ENCODE assay signal across 18 mouse cellular contexts in genomic region chr7:100991972-100992371, GRCm38 (mm10). TPM values are rescaled to one million over a fixed set of nuclear protein-coding genes. Genes with fewer than 3 reads are reported as not detected.
A peak's percentile ranks its signal among the peaks of the same experiment; 100 is the strongest.
DNase-seq lines count a peak whose midpoint lies in the region; ATAC-seq and TF ChIP-seq lines count a peak whose summit lies in the region.
"Had no signal": no experiment of that assay in that cellular context is flagged by ENCODE, and none has a peak within 500 bp of the region (broad histone marks: within the 10 kb centered on the region; RNA-seq: fewer than 3 reads in every experiment).

No protein-coding gene starts in this region.

- DNase-seq in thymus, postnatal 0 days (ENCODE audit: low spot score), result peak; percentile 2
- no peak for DNase-seq in thymus, postnatal 25 days
- peak; percentile 65 for DNase-seq in lung, postnatal 36 days
- DNase-seq in left cerebral cortex, adult 9 months (ENCODE audit: low spot score in 2 of 2), result no peak
- no peak for DNase-seq in forebrain, embryonic 14.5 days (ENCODE audit: low spot score)
- no peak for DNase-seq in embryo, embryonic 10.5 days (ENCODE audit: low spot score)
- DNase-seq: adrenal gland, adult 2 months; cerebellum, adult 9-11 months; right cerebral cortex, postnatal 14 days had no signal

- no peak overlapping the region for H3K9ac ChIP-seq in forebrain, embryonic 14.5 days (ENCODE audit: low read length)
- H3K9ac ChIP-seq: limb, embryonic 12.5 days; liver, embryonic 15.5 days had no signal

- H3K4me2 ChIP-seq in forebrain, embryonic 14.5 days (ENCODE audit: low read length), result no peak overlapping the region
- H3K4me2 ChIP-seq: limb, embryonic 12.5 days; liver, embryonic 15.5 days had no signal

- TF ChIP-seq POLR2A in bone marrow macrophage, adult 2 months (IDR thresholded peaks at IDR 0.05; ENCODE audit: borderline replicate concordance, low read depth, low read length), result no peak

- H3K4me3 ChIP-seq in bone marrow macrophage, adult 2 months (ENCODE audit: insufficient read depth, low read length), result no peak overlapping the region
- no peak overlapping the region for H3K4me3 ChIP-seq in forebrain, embryonic 14.5 days (ENCODE audit: low read depth, low read length)
- H3K4me3 ChIP-seq: hindbrain, embryonic 10.5 days; left cerebral cortex, adult 2 months; limb, embryonic 12.5 days; liver, embryonic 15.5 days; midbrain, embryonic 10.5 days had no signal

- H3K9me3 ChIP-seq in forebrain, embryonic 14.5 days (replicated peaks; ENCODE audit: control insufficient read depth, low read length), result no peaks in the 10 kb centered on the region
- H3K9me3 ChIP-seq: G1E; hindbrain, embryonic 10.5 days; limb, embryonic 12.5 days; liver, embryonic 15.5 days; midbrain, embryonic 10.5 days had no signal

- no peak for ATAC-seq in forebrain, embryonic 14.5 days
- ATAC-seq: forebrain, embryonic 16.5 days; inflammation-experienced regulatory T-cells, adult 6 months had no signal

- TF ChIP-seq CTCF in bone marrow macrophage, adult 2 months (IDR thresholded peaks at IDR 0.05; ENCODE audit: low read depth, low read length), result no peak

- WGBS in forebrain, embryonic 14.5 days, result 95% methylated on average over 3 of the region's 3 CpGs

- H3K36me3 ChIP-seq in forebrain, embryonic 14.5 days (ENCODE audit: control insufficient read depth, insufficient read depth, low read length), result no peaks in the 10 kb centered on the region
- H3K36me3 ChIP-seq: G1E; hindbrain, embryonic 10.5 days; limb, embryonic 12.5 days; liver, embryonic 15.5 days; midbrain, embryonic 10.5 days had no signal

- H3K27ac ChIP-seq in bone marrow macrophage, adult 2 months (ENCODE audit: insufficient read depth, low read depth, low read length), result peak overlapping the region; percentile 90
- H3K27ac ChIP-seq in forebrain, embryonic 14.5 days (ENCODE audit: low read depth, low read length), result no peak overlapping the region
- H3K27ac ChIP-seq: hindbrain, embryonic 10.5 days; left cerebral cortex, adult 2 months; limb, embryonic 12.5 days; liver, embryonic 15.5 days; midbrain, embryonic 10.5 days had no signal

- no peaks in the 10 kb centered on the region for H3K27me3 ChIP-seq in forebrain, embryonic 14.5 days (replicated peaks; ENCODE audit: control insufficient read depth, insufficient read depth, low read length)
- H3K27me3 ChIP-seq: limb, embryonic 12.5 days; liver, embryonic 15.5 days had no signal

- H3K4me1 ChIP-seq in bone marrow macrophage, adult 2 months (ENCODE audit: control insufficient read depth, insufficient read depth, low read length), result peaks cover 45% of the 10 kb centered on the region
- no peaks in the 10 kb centered on the region for H3K4me1 ChIP-seq in forebrain, embryonic 14.5 days (ENCODE audit: control insufficient read depth, insufficient read depth, low read length)

RNA-seq across cellular contexts. Expression of gene P2ry6, which starts 17.5 kb away (rescaled TPM):
- polyA plus RNA-seq in thymus, postnatal 0 days (2015; fragmentation: Nextera tagmentation; extraction: Ambion mirVana), result 6.0 and 6.4 TPM in 2 replicates
- polyA plus RNA-seq in bone marrow macrophage, adult 2 months (2012; ENCODE audit: insufficient read depth, insufficient read length, missing spikeins), result 387 and 402 TPM in 2 replicates
- 2.3 and 3.2 TPM in 2 replicates for polyA plus RNA-seq in forebrain, embryonic 14.5 days (2014; fragmentation: Nextera tagmentation; extraction: Ambion mirVana)

RNA-seq across cellular contexts. Expression of gene P2ry2, which starts 20.7 kb away (rescaled TPM):
- 1.6 TPM in 2 replicates for polyA plus RNA-seq in thymus, postnatal 0 days (2015; fragmentation: Nextera tagmentation; extraction: Ambion mirVana)
- 4.8 and 5.2 TPM in 2 replicates for polyA plus RNA-seq in bone marrow macrophage, adult 2 months (2012; ENCODE audit: insufficient read depth, insufficient read length, missing spikeins)
- polyA plus RNA-seq in forebrain, embryonic 14.5 days (2014; fragmentation: Nextera tagmentation; extraction: Ambion mirVana), result 0.08 TPM in 1 of 2 replicates, not detected in the other
- polyA plus RNA-seq: forebrain, embryonic 16.5 days; G1E; inflammation-experienced regulatory T-cells, adult 6 months had no signal

Comparison
In these comparisons a context has a peak if more than half of its experiments do, and no peak if none do; other contexts are left out.
1. DNase-seq: peak in thymus, postnatal 0 days (single experiment) and lung, postnatal 36 days (single experiment); none in thymus, postnatal 25 days (single experiment), left cerebral cortex, adult 9 months (0 of 2), forebrain, embryonic 14.5 days (single experiment) and embryo, embryonic 10.5 days (single experiment).
2. RNA of gene P2ry6, which starts 17.5 kb away (polyA plus RNA-seq): 387 to 402 TPM in bone marrow macrophage, adult 2 months; 6.0 to 6.4 TPM in thymus, postnatal 0 days and 2.3 to 3.2 TPM in forebrain, embryonic 14.5 days; every median in the first group is over 10 times any median in the second.